Mouse (Mus musculus) CH12.LX (cell line): Measurements from ENCODE around the gene Slc2a4.

Source experiments
- CTCF ChIP-seq, 2 experiments: IDR thresholded peaks in 1 of 2; conservative IDR thresholded peaks in 1 of 2; 2 replicates each; pipeline ENCODE4 v1.5.1; 2011 to 2012; ENCODE audit warnings: low read depth in 2 of 2, low read length in 2 of 2, improper control_type of control experiment in 1 of 2, inconsistent platforms in 1 of 2, mild to moderate bottlenecking in 1 of 2, moderate library complexity in 1 of 2
- EP300 ChIP-seq: IDR thresholded peaks from 2 replicates; pipeline ENCODE4 v1.6.1; 2011; ENCODE audit warnings: low read length, improper control_type of control experiment
- ETS1 ChIP-seq: conservative IDR thresholded peaks from 2 replicates; pipeline ENCODE4 v1.6.1; 2012; ENCODE audit warnings: low read depth, mild to moderate bottlenecking, inconsistent platforms, low read length, improper control_type of control experiment, moderate library complexity
- HCFC1 ChIP-seq: IDR thresholded peaks from 2 replicates; pipeline ENCODE4 v1.6.1; 2012; ENCODE audit warnings: low read depth, mild to moderate bottlenecking, inconsistent platforms, low read length, improper control_type of control experiment
- POLR2A ChIP-seq: IDR thresholded peaks from 2 replicates; pipeline ENCODE4 v1.6.1; 2011; ENCODE audit warnings: low read depth, mild to moderate bottlenecking, improper control_type of control experiment, low read length
- USF1 ChIP-seq: IDR thresholded peaks from 2 replicates; pipeline ENCODE4 v1.6.1; 2014; ENCODE audit warnings: low read depth, mild to moderate bottlenecking, inconsistent platforms, low read length, improper control_type of control experiment
- USF2 ChIP-seq: conservative IDR thresholded peaks from 2 replicates; pipeline ENCODE4 v1.6.1; 2011; ENCODE audit warnings: low read depth, low read length, improper control_type of control experiment

- TF ChIP-seq ETS1 (0 out of 2 replicates have a peak, but pooled peaks have one; percentile 42), POLR2A (peak; percentile 92), CTCF (conservative IDR thresholded peaks at IDR 0.05 in 1 of 2, IDR thresholded peaks at IDR 0.05 in 1 of 2; ENCODE audit: low read depth in 2 of 2, low read length in 2 of 2) (no peak), HCFC1 (no peak), USF2 (no peak), USF1 (no peak; the same call in 1 of the 2 replicates), EP300 (peak; percentile 45; the same call in 1 of the 2 replicates)
Measured at GRCm38 (mm10) chr11:69900471-69901405, 47.2 kb downstream of the Slc2a4 start, which contains the start of the genes 2810408A11Rik and Neurl4.
